Mouse (Mus musculus) forebrain, embryonic 15.5 days (tissue): ENCODE measurements around the gene Lancl2. TPM values are rescaled to one million over a fixed set of nuclear protein-coding genes. Genes with fewer than 3 reads are reported as not detected.
A peak's percentile ranks its signal among the peaks of the same experiment; 100 is the strongest.

Experiments used
- ATAC-seq: fragments of 200-750 bp; cut with Nextera tagmentation; replicated peaks from 2 replicates; pipeline ENCODE4 v1.8.0; 2017; ENCODE audit warnings: mild to moderate bottlenecking, moderate TSS enrichment, moderate library complexity
- H3K27ac ChIP-seq: fragments of 300-500 bp; sonication (generic); replicated peaks from 2 replicates; pipeline ENCODE4 v1.5.1; 2015; ENCODE audit warnings: mild to moderate bottlenecking, inconsistent platforms
- H3K27me3 ChIP-seq: fragments of 300-500 bp; sonication (generic); 2 replicates; pipeline ENCODE4 v1.6.1; 2015; ENCODE audit warnings: inconsistent platforms
- H3K36me3 ChIP-seq: fragments of 300-500 bp; sonication (generic); 2 replicates; pipeline ENCODE4 v1.6.1; 2015; ENCODE audit warnings: mild to moderate bottlenecking, inconsistent platforms
- H3K4me1 ChIP-seq: fragments of 300-500 bp; sonication (generic); 2 replicates; pipeline ENCODE4 v1.6.1; 2015; ENCODE audit warnings: inconsistent platforms
- H3K4me2 ChIP-seq: fragments of 300-500 bp; sonication (generic); replicated peaks from 2 replicates; pipeline ENCODE4 v1.6.1; 2015; ENCODE audit warnings: mild to moderate bottlenecking, inconsistent platforms
- H3K4me3 ChIP-seq: fragments of 300-500 bp; sonication (generic); 2 replicates; pipeline ENCODE4 v1.5.1; 2015; ENCODE audit warnings: mild to moderate bottlenecking, inconsistent platforms
- H3K9ac ChIP-seq: fragments of 300-500 bp; sonication (generic); replicated peaks from 2 replicates; pipeline ENCODE4 v1.6.1; 2015; ENCODE audit warnings: mild to moderate bottlenecking, inconsistent platforms
- H3K9me3 ChIP-seq: fragments of 300-500 bp; sonication (generic); 2 replicates; pipeline ENCODE4 v1.6.1; 2016; ENCODE audit warnings: inconsistent platforms
- WGBS: fragments of 180-500 bp; shearing (Covaris S2); methylation state at CpG from one replicate; pipeline ENCODE4 v1.1.7; 2015; ENCODE audit warnings: mixed read lengths; 5-methylcytosine and 5-hydroxymethylcytosine counted together
- polyA plus RNA-seq: library from polyadenylated mRNA; unstranded; fragments of >200 nt; fragmentation: Nextera tagmentation; extraction: Ambion mirVana; gene quantifications from 2 replicates; pipeline ENCODE4 v1.2.1, GENCODE M21; 2015

The Lancl2 gene
- polyA plus RNA-seq, result 80.7 and 86.1 TPM in 2 replicates

DNA sequence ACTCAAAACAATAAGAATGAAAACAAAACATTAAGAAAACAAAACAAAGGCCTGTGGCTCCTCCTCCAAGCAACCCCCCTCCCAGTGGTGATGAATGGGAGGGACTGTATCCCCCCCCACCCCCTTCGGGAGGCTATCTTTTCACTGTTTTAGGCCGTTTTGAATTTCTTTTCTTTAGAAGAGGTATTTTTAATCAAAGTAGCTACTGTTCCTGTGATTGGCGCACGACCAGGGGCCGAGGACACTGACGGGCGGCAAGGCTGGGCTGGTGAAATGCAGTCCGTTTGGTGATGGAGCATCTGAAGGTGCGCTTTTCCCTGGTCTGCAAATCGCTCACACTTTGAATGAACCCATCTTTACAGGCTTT is at the start of gene Lancl2:
Lancl2 (plus strand) TSS at position 165 of the 367 bp plus-strand sequence.
- Histone ChIP-seq H3K9me3 (no peaks in the 10 kb centered on the region), H3K27ac (peak within 1 kb of the TSS; percentile 98), H3K9ac (peak within 1 kb of the TSS; percentile 91), H3K27me3 (no peaks in the 10 kb centered on the region), H3K4me3 (peak within 1 kb of the TSS; percentile 68), H3K36me3 (no peaks in the 10 kb centered on the region), H3K4me2 (peak within 1 kb of the TSS; percentile 51), H3K4me1 (peaks cover 23% of the 10 kb centered on the region)
- WGBS, result under 1% methylated on average over 10 of the region's 10 CpGs
- peak; percentile 13; the same call in 1 of the 2 replicates for ATAC-seq

DNA sequence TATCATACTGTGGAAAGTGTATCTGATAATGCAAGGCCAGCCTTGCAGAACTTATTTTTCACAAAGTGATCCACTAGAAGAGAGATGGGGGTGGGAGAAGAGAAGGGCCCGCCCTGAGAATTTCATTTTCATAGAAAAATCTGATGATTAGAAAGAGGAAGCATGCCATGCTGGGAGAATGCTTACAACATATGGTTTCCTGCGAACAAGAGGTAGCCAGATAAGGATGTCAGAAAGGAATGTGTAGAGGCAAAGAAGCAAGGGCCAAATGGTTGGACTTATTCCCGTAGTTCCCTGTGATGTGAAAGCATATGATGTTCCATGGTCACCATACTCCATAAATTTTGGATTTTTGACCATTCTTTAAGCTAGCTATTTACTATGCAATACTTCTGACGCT is 41.0 kb upstream of the Lancl2 start:
- H3K9ac ChIP-seq, result no peak overlapping the region
- H3K4me3 ChIP-seq, result no peak overlapping the region
- ATAC-seq, result no peak
- WGBS, result 86% methylated on average over 4 of the region's 4 CpGs
- no peaks in the 10 kb centered on the region for H3K36me3 ChIP-seq
- no peak overlapping the region for H3K4me2 ChIP-seq
- no peak overlapping the region for H3K27ac ChIP-seq
- no peaks in the 10 kb centered on the region for H3K4me1 ChIP-seq
- H3K9me3 ChIP-seq, result no peaks in the 10 kb centered on the region
- H3K27me3 ChIP-seq, result no peaks in the 10 kb centered on the region

DNA sequence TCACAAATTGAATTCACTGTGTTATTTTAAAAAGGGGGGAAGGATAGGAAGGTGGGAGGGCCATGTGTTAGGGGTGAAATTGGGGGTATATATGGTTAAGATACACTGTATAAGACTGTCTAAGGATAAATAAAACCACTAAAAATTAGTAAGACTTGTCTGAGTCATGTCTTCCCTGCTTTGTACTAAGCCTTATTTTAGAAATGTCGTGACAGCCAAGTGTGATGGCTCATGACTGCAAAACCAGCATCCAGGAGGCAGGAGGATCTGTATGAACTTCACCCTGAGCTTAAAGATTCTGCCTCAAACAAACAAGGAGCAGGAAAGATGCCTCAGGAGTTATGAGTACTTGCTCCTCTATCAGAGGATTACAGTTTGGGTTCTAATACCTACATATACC is 18.2 kb upstream of the Lancl2 start:
- Histone ChIP-seq H3K9me3 (no peaks in the 10 kb centered on the region), H3K36me3 (0 out of 2 replicates have a peak, but pooled peaks cover 3% of the 10 kb centered on the region), H3K4me2 (no peak overlapping the region), H3K4me1 (no peaks in the 10 kb centered on the region), H3K27ac (no peak overlapping the region), H3K9ac (no peak overlapping the region), H3K4me3 (no peak overlapping the region), H3K27me3 (no peaks in the 10 kb centered on the region)
- WGBS, result 96% methylated on average over 1 of the region's 1 CpGs
- no peak for ATAC-seq

DNA sequence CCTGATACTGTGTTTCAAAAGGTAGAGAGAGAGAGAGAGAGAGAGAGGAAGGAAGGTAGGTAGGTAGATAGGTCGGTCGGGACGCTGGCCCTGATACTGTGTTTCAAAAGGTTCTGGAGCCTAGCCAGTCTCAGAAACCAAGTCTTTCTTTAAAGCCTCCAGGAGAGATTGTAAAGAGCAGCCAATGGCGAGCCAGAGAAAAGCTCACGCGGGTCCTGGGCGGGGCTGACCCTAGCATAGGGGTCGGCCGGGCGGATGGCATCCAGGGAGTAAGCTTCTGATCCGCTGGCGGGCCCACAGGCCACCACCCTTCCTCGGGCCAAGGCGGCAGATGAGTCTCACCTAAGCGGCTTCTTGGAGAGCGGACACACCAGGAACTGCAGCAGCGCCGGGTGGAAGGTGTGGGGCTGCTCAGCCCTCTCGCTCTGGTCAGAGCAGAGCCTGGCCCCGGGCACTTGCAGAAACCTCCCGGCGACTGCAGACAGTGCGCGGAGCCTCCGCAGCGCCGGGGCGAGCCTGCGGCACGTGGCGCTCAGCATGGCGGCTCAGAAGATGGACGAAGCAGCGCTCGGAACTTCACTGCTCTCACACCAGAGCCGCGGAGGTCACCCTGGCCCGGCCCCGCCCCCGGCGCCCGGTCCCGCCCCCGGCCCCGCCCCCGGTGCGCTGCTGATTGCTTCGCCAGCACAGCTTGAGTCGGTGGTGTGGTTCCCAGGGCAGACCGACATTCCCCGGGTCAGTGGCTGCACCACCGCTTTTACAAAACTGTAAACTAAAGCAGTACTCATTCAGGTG is 10.7 kb upstream of the Lancl2 start, which contains the start of gene Pyurf:
Pyurf (minus strand) TSS at position 612 of the 795 bp plus-strand sequence.
- under 1% methylated on average over 52 of the region's 52 CpGs for WGBS
- Histone ChIP-seq H3K36me3 (0 out of 2 replicates have a peak, but pooled peaks cover 3% of the 10 kb centered on the region), H3K9me3 (no peaks in the 10 kb centered on the region), H3K4me3 (peak within 1 kb of the TSS; percentile 90), H3K4me1 (peaks cover 5% of the 10 kb centered on the region; the same call in 1 of the 2 replicates), H3K27ac (peak within 1 kb of the TSS; percentile 83), H3K9ac (peak within 1 kb of the TSS; percentile 84), H3K4me2 (peak within 1 kb of the TSS; percentile 73), H3K27me3 (no peaks in the 10 kb centered on the region)
- ATAC-seq, result peak; percentile 97

DNA sequence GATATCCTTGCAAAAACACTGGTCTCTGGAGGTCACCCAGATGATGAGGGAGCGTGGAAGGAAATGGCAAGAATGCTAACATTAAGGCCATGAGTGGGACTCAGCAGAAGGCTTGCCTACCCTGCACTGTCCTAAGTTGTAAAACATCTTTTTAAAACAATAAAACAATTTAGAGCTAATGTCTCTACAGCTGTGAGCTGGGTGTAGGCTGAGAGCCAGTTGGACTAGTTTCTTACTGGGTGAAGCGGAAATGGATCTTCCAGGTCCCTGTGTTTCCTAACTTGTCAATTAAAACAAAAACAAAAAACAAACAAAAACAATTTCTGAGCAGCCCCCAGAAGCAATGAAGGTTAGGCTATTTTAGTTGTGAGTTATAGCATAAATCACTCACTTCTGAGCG is 9.2 kb upstream of the Lancl2 start:
- Histone ChIP-seq H3K27me3 (no peaks in the 10 kb centered on the region), H3K4me2 (no peak overlapping the region), H3K27ac (no peak overlapping the region), H3K4me3 (no peak overlapping the region), H3K9ac (no peak overlapping the region), H3K4me1 (peaks cover 5% of the 10 kb centered on the region; the same call in 1 of the 2 replicates), H3K36me3 (0 out of 2 replicates have a peak, but pooled peaks cover 3% of the 10 kb centered on the region), H3K9me3 (no peaks in the 10 kb centered on the region)
- 92% methylated on average over 3 of the region's 3 CpGs for WGBS
- no peak for ATAC-seq

DNA sequence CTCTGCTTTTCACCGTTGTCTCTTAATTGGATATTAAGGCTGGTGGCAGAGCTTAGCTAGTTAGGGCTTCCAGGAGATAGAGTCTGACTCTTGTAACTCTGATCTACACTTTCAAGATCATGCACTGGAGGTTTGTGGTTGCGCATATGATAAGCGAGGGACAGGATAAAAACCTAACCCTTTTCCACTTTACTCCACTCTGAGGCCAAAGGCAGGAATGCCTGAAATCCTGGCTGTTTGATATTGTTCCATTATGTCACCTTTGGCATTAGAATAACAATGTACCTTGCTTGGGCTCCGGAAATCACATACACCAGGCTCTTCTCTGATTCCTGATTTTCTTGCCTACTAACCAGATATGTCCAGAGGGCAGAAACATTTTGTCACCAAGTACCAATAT is 654 bp upstream of the Lancl2 start:
- peak overlapping the region; percentile 98 for H3K27ac ChIP-seq
- no peaks in the 10 kb centered on the region for H3K36me3 ChIP-seq
- no peak for ATAC-seq
- 36% methylated on average over 4 of the region's 4 CpGs for WGBS
- H3K9ac ChIP-seq, result peak overlapping the region; percentile 91
- no peaks in the 10 kb centered on the region for H3K9me3 ChIP-seq
- H3K27me3 ChIP-seq, result no peaks in the 10 kb centered on the region
- peak overlapping the region; percentile 68 for H3K4me3 ChIP-seq
- peak overlapping the region; percentile 51 for H3K4me2 ChIP-seq
- peaks cover 23% of the 10 kb centered on the region for H3K4me1 ChIP-seq

DNA sequence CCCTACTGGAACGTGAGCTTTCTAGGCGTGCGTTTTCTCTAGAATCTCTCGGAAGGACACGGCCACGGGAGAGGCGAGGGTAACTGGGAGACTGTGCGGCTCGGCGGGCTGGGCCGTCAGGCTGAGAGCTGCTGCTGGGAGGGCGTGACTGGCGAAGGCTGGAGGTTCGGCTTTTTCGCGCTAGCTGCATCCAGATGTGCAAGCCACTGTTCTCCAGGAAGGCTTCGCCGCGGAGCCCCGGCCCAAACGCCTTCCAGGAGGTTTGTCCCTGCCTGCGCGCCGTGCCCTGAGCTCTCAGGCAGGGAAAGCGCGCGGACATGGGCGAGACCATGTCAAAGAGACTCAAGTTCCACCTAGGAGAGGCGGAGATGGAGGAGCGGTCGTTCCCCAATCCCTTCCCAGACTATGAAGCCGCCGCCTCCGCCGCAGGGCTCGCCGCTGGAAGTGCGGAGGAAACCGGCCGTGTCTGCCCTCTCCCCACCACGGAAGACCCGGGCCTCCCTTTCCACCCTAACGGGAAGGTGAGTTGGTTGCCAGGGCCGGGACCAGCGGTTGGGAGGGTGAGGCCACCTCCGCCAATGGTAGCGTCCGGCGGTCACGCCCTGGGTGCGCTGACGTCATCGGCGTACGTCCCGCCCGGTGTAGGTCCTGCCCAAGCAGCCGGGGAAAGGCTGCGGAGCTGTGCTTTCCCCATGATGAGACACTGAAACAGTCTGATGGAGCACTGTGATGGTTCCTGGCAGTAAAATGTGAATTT is 581 bp downstream of the Lancl2 start:
- Histone ChIP-seq H3K9ac (peak overlapping the region; percentile 91), H3K4me2 (peak overlapping the region; percentile 51), H3K27ac (peak overlapping the region; percentile 98), H3K27me3 (no peaks in the 10 kb centered on the region), H3K9me3 (no peaks in the 10 kb centered on the region), H3K36me3 (no peaks in the 10 kb centered on the region), H3K4me1 (peaks cover 23% of the 10 kb centered on the region), H3K4me3 (peak overlapping the region; percentile 68)
- under 1% methylated on average over 59 of the region's 59 CpGs for WGBS
- peak; percentile 99 for ATAC-seq

DNA sequence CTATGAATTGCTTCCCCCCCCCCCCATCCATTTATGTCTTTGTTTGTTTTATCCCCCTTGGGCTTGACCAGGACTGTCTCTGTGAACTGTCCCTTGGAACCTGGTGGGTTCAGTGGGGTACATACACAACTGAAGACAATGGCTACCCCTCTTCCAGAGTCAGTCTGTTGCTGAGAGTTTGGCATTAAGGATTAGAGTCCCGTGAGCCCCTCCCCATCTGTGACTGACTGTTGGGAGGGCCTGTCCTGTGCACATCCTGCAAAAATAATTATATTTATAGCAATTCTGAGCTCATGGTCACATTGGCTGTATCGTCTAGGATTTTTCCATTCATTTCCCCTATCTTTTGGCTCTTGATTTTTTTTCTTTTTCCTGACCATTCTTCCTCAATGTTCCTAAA is 1.4 kb downstream of the Lancl2 start:
- peak overlapping the region; percentile 51 for H3K4me2 ChIP-seq
- H3K27ac ChIP-seq, result peak overlapping the region; percentile 98
- no peaks in the 10 kb centered on the region for H3K9me3 ChIP-seq
- ATAC-seq, result peak; percentile 44
- H3K4me1 ChIP-seq, result peaks cover 23% of the 10 kb centered on the region
- peak overlapping the region; percentile 91 for H3K9ac ChIP-seq
- WGBS, result 25% methylated on average over 2 of the region's 2 CpGs
- peak overlapping the region; percentile 68 for H3K4me3 ChIP-seq
- no peaks in the 10 kb centered on the region for H3K36me3 ChIP-seq
- H3K27me3 ChIP-seq, result no peaks in the 10 kb centered on the region

DNA sequence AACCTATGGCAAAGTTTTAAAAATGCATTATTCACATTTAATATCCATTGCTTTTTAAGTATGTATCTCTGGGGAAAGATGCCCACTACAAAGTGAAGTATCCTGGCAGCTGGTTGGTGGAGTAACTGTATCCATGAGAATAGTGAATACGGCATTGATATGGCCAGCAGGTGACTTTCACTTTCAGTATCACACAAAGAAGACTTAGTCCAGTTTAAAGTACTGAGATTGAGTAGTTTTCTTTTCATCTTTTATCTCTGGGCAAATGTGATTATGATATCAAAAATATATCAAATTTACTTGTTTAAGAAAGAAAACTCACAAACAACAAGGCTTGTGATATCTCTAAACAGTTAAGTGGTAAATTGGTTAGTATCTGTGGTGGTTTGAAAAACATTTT is 4.4 kb downstream of the Lancl2 start:
- ATAC-seq, result no peak
- H3K4me2 ChIP-seq, result no peak overlapping the region
- WGBS, result 91% methylated on average over 1 of the region's 1 CpGs
- H3K27me3 ChIP-seq, result no peaks in the 10 kb centered on the region
- H3K36me3 ChIP-seq, result no peaks in the 10 kb centered on the region
- H3K4me1 ChIP-seq, result peaks cover 17% of the 10 kb centered on the region
- no peak overlapping the region for H3K9ac ChIP-seq
- no peaks in the 10 kb centered on the region for H3K9me3 ChIP-seq
- no peak overlapping the region for H3K27ac ChIP-seq
- no peak overlapping the region for H3K4me3 ChIP-seq

DNA sequence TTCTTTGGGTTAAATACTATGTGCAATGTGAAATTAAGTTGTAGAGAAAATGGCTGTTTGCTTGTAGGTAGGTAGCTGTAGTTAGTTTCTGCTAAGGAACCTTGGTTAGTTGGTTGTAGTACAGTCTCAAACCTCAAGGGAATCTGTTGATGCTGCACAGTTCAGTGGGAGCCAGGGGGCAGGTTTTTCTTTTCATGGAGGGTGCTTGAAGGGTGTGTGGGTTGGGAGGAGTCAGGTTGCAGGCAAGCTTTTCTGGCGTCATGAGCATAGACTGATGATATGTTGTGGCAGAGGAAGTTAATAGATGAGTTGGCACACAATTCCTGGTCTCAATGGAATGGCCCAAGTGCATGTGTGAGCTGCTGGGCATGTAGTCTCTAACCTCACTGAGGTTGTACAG is 9.4 kb downstream of the Lancl2 start:
- H3K27ac ChIP-seq, result no peak overlapping the region
- H3K4me1 ChIP-seq, result no peaks in the 10 kb centered on the region
- WGBS, result 29% methylated on average over 1 of the region's 1 CpGs
- no peak overlapping the region for H3K4me2 ChIP-seq
- ATAC-seq, result no peak
- no peak overlapping the region for H3K9ac ChIP-seq
- H3K9me3 ChIP-seq, result no peaks in the 10 kb centered on the region
- peaks cover 13% of the 10 kb centered on the region for H3K36me3 ChIP-seq
- no peaks in the 10 kb centered on the region for H3K27me3 ChIP-seq
- no peak overlapping the region for H3K4me3 ChIP-seq

DNA sequence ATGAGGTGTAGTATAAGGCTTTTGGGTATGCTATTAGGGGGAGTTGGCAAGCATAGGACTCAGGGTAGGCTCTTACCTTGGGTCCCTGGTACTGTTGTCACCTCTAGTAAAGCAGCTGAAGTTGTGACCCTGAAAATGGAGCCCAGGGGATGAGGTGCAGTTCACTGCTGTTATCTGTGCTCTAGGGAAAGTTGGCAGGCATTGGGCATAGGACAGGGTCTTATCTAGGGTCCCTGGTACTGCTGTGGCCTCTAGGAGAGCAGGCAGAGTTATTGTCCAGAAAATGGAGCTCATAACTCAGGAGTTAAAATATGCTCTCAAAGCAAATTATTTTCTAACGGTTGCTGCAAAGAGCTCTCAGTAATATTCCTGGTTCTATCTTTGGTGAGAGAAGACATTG is 19.0 kb downstream of the Lancl2 start:
- no peaks in the 10 kb centered on the region for H3K27me3 ChIP-seq
- H3K4me2 ChIP-seq, result no peak overlapping the region
- 100% methylated on average over 1 of the region's 1 CpGs for WGBS
- H3K4me3 ChIP-seq, result no peak overlapping the region
- H3K27ac ChIP-seq, result no peak overlapping the region
- peaks cover 14% of the 10 kb centered on the region for H3K36me3 ChIP-seq
- ATAC-seq, result no peak
- H3K4me1 ChIP-seq, result no peaks in the 10 kb centered on the region
- H3K9ac ChIP-seq, result no peak overlapping the region
- 0 out of 2 replicates have a peak, but pooled peaks cover 3% of the 10 kb centered on the region for H3K9me3 ChIP-seq

DNA sequence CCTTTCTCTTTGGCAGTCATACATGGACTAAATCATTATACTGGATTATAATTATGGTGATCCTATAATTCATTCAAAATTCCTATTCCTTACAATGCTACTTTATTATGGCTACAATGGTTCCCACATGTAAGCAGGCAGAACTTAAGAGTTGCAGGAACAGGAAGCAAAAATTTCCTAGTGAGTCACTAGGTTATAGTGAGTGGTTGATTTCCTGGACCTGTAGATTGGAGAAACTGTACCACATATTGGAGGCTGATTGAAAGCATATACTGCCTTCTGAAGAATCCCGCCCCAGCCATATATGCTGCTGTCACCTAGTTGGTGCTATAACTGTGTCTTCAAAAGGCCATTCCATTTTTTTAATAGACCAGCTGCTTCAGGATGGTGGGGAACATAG is 40.4 kb downstream of the Lancl2 start:
- H3K9me3 ChIP-seq, result no peaks in the 10 kb centered on the region
- no peak overlapping the region for H3K4me3 ChIP-seq
- no peaks in the 10 kb centered on the region for H3K27me3 ChIP-seq
- 93% methylated on average over 1 of the region's 1 CpGs for WGBS
- no peak overlapping the region for H3K27ac ChIP-seq
- H3K36me3 ChIP-seq, result peaks cover 4% of the 10 kb centered on the region; the same call in 1 of the 2 replicates
- no peak for ATAC-seq
- H3K9ac ChIP-seq, result no peak overlapping the region
- no peaks in the 10 kb centered on the region for H3K4me1 ChIP-seq
- no peak overlapping the region for H3K4me2 ChIP-seq
